Mouse (Mus musculus): Measurements from ENCODE around the gene Alppl2. TPM values are rescaled to one million over a fixed set of nuclear protein-coding genes. Genes with fewer than 3 reads are reported as not detected.
A peak's percentile ranks its signal among the peaks of the same experiment; 100 is the strongest.

The Alppl2 gene
- polyA plus RNA-seq, 1 experiment from 2014 or later = not detected

GRCm38 (mm10) chr1:87041814-87042438, 47.8 kb downstream of the Alppl2 start:
- Histone ChIP-seq H3K9me3 (replicated peaks; ENCODE audit: control insufficient read depth, low read length) (no peaks in the 10 kb centered on the region), H3K9ac (replicated peaks; ENCODE audit: low read length) (no peak overlapping the region), H3K27ac (replicated peaks; ENCODE audit: low read depth, low read length) (no peak overlapping the region), H3K36me3 (replicated peaks; ENCODE audit: control insufficient read depth, insufficient read depth, low read depth, low read length) (no peaks in the 10 kb centered on the region), H3K4me3 (ENCODE audit: low read depth, low read length) (no peak overlapping the region), H3K27me3 (ENCODE audit: control insufficient read depth, insufficient read depth, low read length) (no peaks in the 10 kb centered on the region), H3K4me1 (ENCODE audit: control insufficient read depth, insufficient read depth, low read length) (no peaks in the 10 kb centered on the region; the same call in 1 of the 2 replicates), H3K4me2 (ENCODE audit: low read depth, low read length) (no peak overlapping the region)
- peak; percentile 66 for ATAC-seq (replicated peaks; ENCODE audit: insufficient number of reproducible peaks, low FRiP score, low TSS enrichment, low read depth)
- peak; percentile 75 for DNase-seq (ENCODE audit: low spot score)
- WGBS = 4% methylated on average over 1 of the region's 1 CpGs

GRCm38 (mm10) chr1:87041119-87041518, 48.6 kb downstream of the Alppl2 start:
- no peaks in the 10 kb centered on the region for H3K9me3 ChIP-seq (replicated peaks; ENCODE audit: control insufficient read depth, low read length)
- DNase-seq (ENCODE audit: low spot score) (peak; percentile 83), ATAC-seq (replicated peaks; ENCODE audit: insufficient number of reproducible peaks, low FRiP score, low TSS enrichment, low read depth) (no peak)
- no peak overlapping the region for H3K4me2 ChIP-seq (ENCODE audit: low read depth, low read length)
- WGBS = 33% methylated on average over 3 of the region's 3 CpGs
- no peaks in the 10 kb centered on the region for H3K36me3 ChIP-seq (replicated peaks; ENCODE audit: control insufficient read depth, insufficient read depth, low read depth, low read length)
- H3K27me3 ChIP-seq (ENCODE audit: control insufficient read depth, insufficient read depth, low read length) = no peaks in the 10 kb centered on the region
- no peaks in the 10 kb centered on the region; the same call in 1 of the 2 replicates for H3K4me1 ChIP-seq (ENCODE audit: control insufficient read depth, insufficient read depth, low read length)
- H3K9ac ChIP-seq (replicated peaks; ENCODE audit: low read length) = no peak overlapping the region
- H3K4me3 ChIP-seq (ENCODE audit: low read depth, low read length) = no peak overlapping the region
- H3K27ac ChIP-seq (replicated peaks; ENCODE audit: low read depth, low read length) = no peak overlapping the region

GRCm38 (mm10) chr1:87038477-87039070, 51.2 kb downstream of the Alppl2 start:
- Histone ChIP-seq H3K27me3 (ENCODE audit: control insufficient read depth, insufficient read depth, low read length) (no peaks in the 10 kb centered on the region), H3K4me1 (ENCODE audit: control insufficient read depth, insufficient read depth, low read length) (peaks cover 8% of the 10 kb centered on the region; the same call in 1 of the 2 replicates), H3K4me2 (ENCODE audit: low read depth, low read length) (no peak overlapping the region), H3K36me3 (replicated peaks; ENCODE audit: control insufficient read depth, insufficient read depth, low read depth, low read length) (no peaks in the 10 kb centered on the region), H3K27ac (replicated peaks; ENCODE audit: low read depth, low read length) (no peak overlapping the region), H3K9me3 (replicated peaks; ENCODE audit: control insufficient read depth, low read length) (no peaks in the 10 kb centered on the region), H3K4me3 (ENCODE audit: low read depth, low read length) (no peak overlapping the region), H3K9ac (replicated peaks; ENCODE audit: low read length) (no peak overlapping the region)
- ATAC-seq (replicated peaks; ENCODE audit: insufficient number of reproducible peaks, low FRiP score, low TSS enrichment, low read depth) (no peak), DNase-seq (ENCODE audit: low spot score) (no peak)
- WGBS = 86% methylated on average over 2 of the region's 2 CpGs

Other genes starting within 250 kb of the Alppl2 start
- not detected in 2 replicates for gene Alpi, start 11.7 kb upstream of the Alppl2 start, polyA plus RNA-seq (2014; fragmentation: Nextera tagmentation; extraction: Ambion mirVana)
- not detected in 2 replicates for gene Akp3, start 35.0 kb upstream of the Alppl2 start, polyA plus RNA-seq (2014; fragmentation: Nextera tagmentation; extraction: Ambion mirVana)
- gene Ecel1, start 66.6 kb upstream of the Alppl2 start, polyA plus RNA-seq (2014; fragmentation: Nextera tagmentation; extraction: Ambion mirVana) = 0.74 and 2.1 TPM in 2 replicates
- gene Prss56, start 93.4 kb upstream of the Alppl2 start, polyA plus RNA-seq (2014; fragmentation: Nextera tagmentation; extraction: Ambion mirVana) = 0.28 and 0.74 TPM in 2 replicates
- gene Chrnd, start 100.7 kb upstream of the Alppl2 start, polyA plus RNA-seq (2014; fragmentation: Nextera tagmentation; extraction: Ambion mirVana) = 0.15 and 0.22 TPM in 2 replicates
- 2.2 and 2.3 TPM in 2 replicates for gene Chrng, start 114.7 kb upstream of the Alppl2 start, polyA plus RNA-seq (2014; fragmentation: Nextera tagmentation; extraction: Ambion mirVana)
- gene Eif4e2, start 124.0 kb upstream of the Alppl2 start, polyA plus RNA-seq (2014; fragmentation: Nextera tagmentation; extraction: Ambion mirVana) = 141 and 148 TPM in 2 replicates
- 0.81 and 1.1 TPM in 2 replicates for gene Efhd1, start 174.4 kb upstream of the Alppl2 start, polyA plus RNA-seq (2014; fragmentation: Nextera tagmentation; extraction: Ambion mirVana)
- 49.1 and 49.4 TPM in 2 replicates for gene Gigyf2, start 237.1 kb upstream of the Alppl2 start, polyA plus RNA-seq (2014; fragmentation: Nextera tagmentation; extraction: Ambion mirVana)

Data from embryonic facial prominence, embryonic 11.5 days (tissue).